Mouse (Mus musculus): ENCODE results near the gene Syne4. TPM values are rescaled to one million over a fixed set of nuclear protein-coding genes. Genes with fewer than 3 reads are reported as not detected.

Syne4 gene
- polyA plus RNA-seq, 1 experiment from 2014 or later = 11.9 TPM

- peaks cover 25% of the 10 kb centered on the region for H3K4me1 ChIP-seq (replicated peaks; ENCODE audit: control insufficient read depth, insufficient read depth, low read length)
- WGBS = 6% methylated on average over 35 of the region's 35 CpGs
- peak; percentile 87 for ATAC-seq (ENCODE audit: low FRiP score)
Observed at GRCm38 (mm10) chr7:30291215-30292131, 23.1 kb upstream of the Syne4 start, which contains the start of gene Clip3. Clip3 (plus strand) TSS chr7:30291728.

GRCm38 (mm10) chr7:30293795-30294194, 20.8 kb upstream of the Syne4 start:
- ATAC-seq (ENCODE audit: low FRiP score) (no peak), DNase-seq (ENCODE audit: low spot score) (no peak)
- peaks cover 48% of the 10 kb centered on the region for H3K36me3 ChIP-seq (replicated peaks; ENCODE audit: control insufficient read depth, insufficient read depth)
- whole genome bisulfite sequencing = 72% methylated on average over 13 of the region's 13 CpGs
- no peak overlapping the region for H3K4me3 ChIP-seq (replicated peaks; ENCODE audit: low read length)
- H3K4me1 ChIP-seq (replicated peaks; ENCODE audit: control insufficient read depth, insufficient read depth, low read length) = peaks cover 25% of the 10 kb centered on the region
- no peak overlapping the region; the same call in 1 of the 2 replicates for H3K4me2 ChIP-seq (replicated peaks)
- no peaks in the 10 kb centered on the region for H3K27me3 ChIP-seq (ENCODE audit: control insufficient read depth, insufficient read depth, low read length)
- no peaks in the 10 kb centered on the region for H3K9me3 ChIP-seq (ENCODE audit: control insufficient read depth, low read length)
- no peak overlapping the region for H3K9ac ChIP-seq
- no peak overlapping the region for H3K27ac ChIP-seq

More at GRCm38 (mm10) chr7:30291215-30292131, 23.1 kb upstream of the Syne4 start, which contains the start of gene Clip3:
- peaks cover 25% of the 10 kb centered on the region for H3K36me3 ChIP-seq (replicated peaks; ENCODE audit: control insufficient read depth, insufficient read depth)
- no peaks in the 10 kb centered on the region for H3K9me3 ChIP-seq (ENCODE audit: control insufficient read depth, low read length)
- H3K27me3 ChIP-seq (ENCODE audit: control insufficient read depth, insufficient read depth, low read length) = no peaks in the 10 kb centered on the region
- peak within 1 kb of the TSS; percentile 80 for H3K4me2 ChIP-seq (replicated peaks)
- DNase-seq (ENCODE audit: low spot score) = peak; percentile 84
- H3K9ac ChIP-seq = peak within 1 kb of the TSS; percentile 82
- peak within 1 kb of the TSS; percentile 60 for H3K27ac ChIP-seq
- peak within 1 kb of the TSS; percentile 56 for H3K4me3 ChIP-seq (replicated peaks; ENCODE audit: low read length)

- ATAC-seq (ENCODE audit: low FRiP score) (no peak), DNase-seq (ENCODE audit: low spot score) (no peak)
- H3K4me1 ChIP-seq (replicated peaks; ENCODE audit: control insufficient read depth, insufficient read depth, low read length) = peaks cover 25% of the 10 kb centered on the region
- WGBS = 94% methylated on average over 5 of the region's 5 CpGs
- no peaks in the 10 kb centered on the region for H3K9me3 ChIP-seq (ENCODE audit: control insufficient read depth, low read length)
- H3K27me3 ChIP-seq (ENCODE audit: control insufficient read depth, insufficient read depth, low read length) = no peaks in the 10 kb centered on the region
- no peak overlapping the region for H3K9ac ChIP-seq
- H3K36me3 ChIP-seq (replicated peaks; ENCODE audit: control insufficient read depth, insufficient read depth) = peaks cover 53% of the 10 kb centered on the region
- H3K27ac ChIP-seq = no peak overlapping the region
- H3K4me2 ChIP-seq (replicated peaks) = no peak overlapping the region
- no peak overlapping the region for H3K4me3 ChIP-seq (replicated peaks; ENCODE audit: low read length)
Observed at GRCm38 (mm10) chr7:30294296-30294695, 20.3 kb upstream of the Syne4 start.

GRCm38 (mm10) chr7:30295103-30295502, 19.5 kb upstream of the Syne4 start:
- Histone ChIP-seq H3K27ac (no peak overlapping the region), H3K4me2 (replicated peaks) (no peak overlapping the region), H3K27me3 (ENCODE audit: control insufficient read depth, insufficient read depth, low read length) (no peaks in the 10 kb centered on the region), H3K9ac (no peak overlapping the region), H3K36me3 (replicated peaks; ENCODE audit: control insufficient read depth, insufficient read depth) (peaks cover 61% of the 10 kb centered on the region), H3K9me3 (ENCODE audit: control insufficient read depth, low read length) (no peaks in the 10 kb centered on the region), H3K4me1 (replicated peaks; ENCODE audit: control insufficient read depth, insufficient read depth, low read length) (peaks cover 25% of the 10 kb centered on the region), H3K4me3 (replicated peaks; ENCODE audit: low read length) (no peak overlapping the region)
- WGBS = 74% methylated on average over 10 of the region's 10 CpGs
- ATAC-seq (ENCODE audit: low FRiP score) (no peak), DNase-seq (ENCODE audit: low spot score) (no peak)

GRCm38 (mm10) chr7:30296816-30297215, 17.8 kb upstream of the Syne4 start:
- Histone ChIP-seq H3K9me3 (ENCODE audit: control insufficient read depth, low read length) (no peaks in the 10 kb centered on the region), H3K27me3 (ENCODE audit: control insufficient read depth, insufficient read depth, low read length) (no peaks in the 10 kb centered on the region), H3K4me2 (replicated peaks) (no peak overlapping the region), H3K27ac (no peak overlapping the region), H3K36me3 (replicated peaks; ENCODE audit: control insufficient read depth, insufficient read depth) (peaks cover 76% of the 10 kb centered on the region), H3K4me1 (replicated peaks; ENCODE audit: control insufficient read depth, insufficient read depth, low read length) (peaks cover 20% of the 10 kb centered on the region), H3K9ac (no peak overlapping the region), H3K4me3 (replicated peaks; ENCODE audit: low read length) (no peak overlapping the region)
- ATAC-seq (ENCODE audit: low FRiP score) (no peak), DNase-seq (ENCODE audit: low spot score) (no peak)
- 96% methylated on average over 15 of the region's 15 CpGs for WGBS

- no peak overlapping the region for H3K9ac ChIP-seq
- ATAC-seq (ENCODE audit: low FRiP score) (no peak), DNase-seq (ENCODE audit: low spot score) (no peak)
- H3K4me1 ChIP-seq (replicated peaks; ENCODE audit: control insufficient read depth, insufficient read depth, low read length) = peaks cover 19% of the 10 kb centered on the region
- 85% methylated on average over 16 of the region's 16 CpGs for WGBS
- peaks cover 80% of the 10 kb centered on the region for H3K36me3 ChIP-seq (replicated peaks; ENCODE audit: control insufficient read depth, insufficient read depth)
- H3K27me3 ChIP-seq (ENCODE audit: control insufficient read depth, insufficient read depth, low read length) = no peaks in the 10 kb centered on the region
- H3K4me3 ChIP-seq (replicated peaks; ENCODE audit: low read length) = no peak overlapping the region
- H3K9me3 ChIP-seq (ENCODE audit: control insufficient read depth, low read length) = no peaks in the 10 kb centered on the region
- no peak overlapping the region for H3K4me2 ChIP-seq (replicated peaks)
- H3K27ac ChIP-seq = no peak overlapping the region
Observed at GRCm38 (mm10) chr7:30297266-30297665, 17.3 kb upstream of the Syne4 start.

- H3K4me2 ChIP-seq (replicated peaks) = no peak overlapping the region
- no peak overlapping the region for H3K4me3 ChIP-seq (replicated peaks; ENCODE audit: low read length)
- no peak for ATAC-seq (ENCODE audit: low FRiP score)
- no peak overlapping the region for H3K27ac ChIP-seq
- peaks cover 88% of the 10 kb centered on the region for H3K36me3 ChIP-seq (replicated peaks; ENCODE audit: control insufficient read depth, insufficient read depth)
- H3K9me3 ChIP-seq (ENCODE audit: control insufficient read depth, low read length) = no peaks in the 10 kb centered on the region
- no peak overlapping the region for H3K9ac ChIP-seq
- H3K27me3 ChIP-seq (ENCODE audit: control insufficient read depth, insufficient read depth, low read length) = no peaks in the 10 kb centered on the region
- DNase-seq (ENCODE audit: low spot score) = no peak
- no peaks in the 10 kb centered on the region for H3K4me1 ChIP-seq (replicated peaks; ENCODE audit: control insufficient read depth, insufficient read depth, low read length)
- 52% methylated on average over 3 of the region's 3 CpGs for WGBS
Observed at GRCm38 (mm10) chr7:30300914-30301313, 13.7 kb upstream of the Syne4 start.

- no peak for DNase-seq (ENCODE audit: low spot score)
- H3K36me3 ChIP-seq (replicated peaks; ENCODE audit: control insufficient read depth, insufficient read depth) = peaks cover 52% of the 10 kb centered on the region
- WGBS = 95% methylated on average over 13 of the region's 16 CpGs
Observed at GRCm38 (mm10) chr7:30306083-30306779, 8.4 kb upstream of the Syne4 start.

More at GRCm38 (mm10) chr7:30306083-30306779, 8.4 kb upstream of the Syne4 start:
- H3K9ac ChIP-seq = no peak overlapping the region
- no peaks in the 10 kb centered on the region for H3K9me3 ChIP-seq (ENCODE audit: control insufficient read depth, low read length)
- H3K27ac ChIP-seq = no peak overlapping the region
- no peak overlapping the region for H3K4me3 ChIP-seq (replicated peaks; ENCODE audit: low read length)
- peaks cover 17% of the 10 kb centered on the region for H3K4me1 ChIP-seq (replicated peaks; ENCODE audit: control insufficient read depth, insufficient read depth, low read length)
- H3K4me2 ChIP-seq (replicated peaks) = no peak overlapping the region
- no peaks in the 10 kb centered on the region for H3K27me3 ChIP-seq (ENCODE audit: control insufficient read depth, insufficient read depth, low read length)
- no peak for ATAC-seq (ENCODE audit: low FRiP score)

Measured in hindbrain, embryonic 14.5 days (tissue).